Mouse (Mus musculus): ENCODE data around the gene Grin3b. TPM values are rescaled to one million over a fixed set of nuclear protein-coding genes. Genes with fewer than 3 reads are reported as not detected.
A peak's percentile ranks its signal among the peaks of the same experiment; 100 is the strongest.
"Not testable (repeated sequence)": the region's sequence is repeated elsewhere in the genome, so short reads cannot be mapped to it uniquely, and the experiment has no call there.

Grin3b gene
- total RNA-seq, 4 experiments from 2014 or later, result 0.23 to 0.30 (median 0.24) TPM

DNA sequence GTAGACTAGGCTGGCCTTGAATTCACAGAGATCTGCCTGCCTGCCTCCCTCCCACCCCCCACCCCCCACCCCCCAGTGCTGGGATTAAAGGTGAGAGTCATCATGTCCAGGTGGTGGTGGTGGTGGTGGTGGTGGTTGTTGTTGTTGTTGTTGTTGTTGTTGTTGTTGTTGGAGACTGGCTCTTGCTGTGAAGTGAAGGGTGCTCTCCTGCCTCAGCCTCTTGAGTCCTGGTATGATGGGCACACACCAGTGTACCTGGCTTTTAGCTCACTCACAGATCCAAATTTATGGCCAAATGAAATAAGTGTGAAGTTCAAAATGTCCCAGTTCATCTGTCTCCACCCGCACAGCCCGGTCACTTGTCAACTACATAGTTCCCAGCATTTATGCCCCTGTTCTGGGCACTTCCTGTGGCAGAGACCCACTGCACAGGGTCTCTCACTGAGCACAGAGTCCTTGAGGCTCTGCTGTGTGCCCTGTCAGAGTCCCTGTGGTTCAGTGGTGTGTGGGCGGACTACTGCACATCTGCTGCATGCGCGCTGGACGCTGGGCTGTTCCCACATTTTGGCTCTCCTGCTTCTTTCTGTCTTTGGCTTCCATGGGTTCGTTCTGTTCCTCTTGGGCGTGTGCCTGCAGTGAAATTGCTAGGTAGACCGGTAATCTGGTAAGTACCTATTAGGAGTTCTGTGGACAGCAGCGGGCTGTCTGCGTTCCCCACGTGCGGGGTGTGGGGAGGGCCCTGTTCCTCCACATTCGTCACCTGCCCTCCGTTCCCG, 35.5 kb upstream of the Grin3b start:
- no peak for DNase-seq (ENCODE audit: low spot score in 2 of 2)

DNA sequence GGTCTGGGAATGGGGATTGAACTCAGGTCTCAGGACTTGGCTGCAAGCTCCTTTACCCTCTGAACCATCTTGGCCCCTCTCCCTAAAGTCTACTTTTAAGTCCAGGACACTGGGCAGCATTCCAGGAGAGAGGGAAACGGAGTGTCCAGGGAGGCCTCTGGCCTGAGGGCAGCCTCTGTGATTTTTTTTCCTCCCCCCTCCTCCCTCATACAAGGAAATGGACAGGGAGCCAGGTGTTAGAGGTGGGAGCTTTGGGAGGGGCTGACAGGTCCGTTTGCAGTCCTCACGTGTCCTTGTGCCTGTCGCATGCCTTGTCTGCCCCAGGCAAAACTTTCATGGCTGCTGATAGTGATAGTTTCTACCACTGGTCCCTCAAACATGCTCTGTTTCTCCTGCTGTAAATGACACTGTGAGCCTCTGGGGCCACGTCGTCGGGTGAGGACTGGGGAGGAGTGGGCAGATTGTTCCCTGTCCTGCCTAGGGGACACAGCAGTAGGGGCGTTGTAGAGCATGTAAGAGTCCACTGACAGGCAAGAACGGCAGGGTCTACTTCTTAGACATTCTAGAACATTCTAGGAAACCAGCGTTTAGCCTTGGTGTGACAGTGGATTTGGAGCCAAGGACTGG, 34.1 kb upstream of the Grin3b start:
- DNase-seq (ENCODE audit: low spot score in 2 of 2), result no peak

DNA sequence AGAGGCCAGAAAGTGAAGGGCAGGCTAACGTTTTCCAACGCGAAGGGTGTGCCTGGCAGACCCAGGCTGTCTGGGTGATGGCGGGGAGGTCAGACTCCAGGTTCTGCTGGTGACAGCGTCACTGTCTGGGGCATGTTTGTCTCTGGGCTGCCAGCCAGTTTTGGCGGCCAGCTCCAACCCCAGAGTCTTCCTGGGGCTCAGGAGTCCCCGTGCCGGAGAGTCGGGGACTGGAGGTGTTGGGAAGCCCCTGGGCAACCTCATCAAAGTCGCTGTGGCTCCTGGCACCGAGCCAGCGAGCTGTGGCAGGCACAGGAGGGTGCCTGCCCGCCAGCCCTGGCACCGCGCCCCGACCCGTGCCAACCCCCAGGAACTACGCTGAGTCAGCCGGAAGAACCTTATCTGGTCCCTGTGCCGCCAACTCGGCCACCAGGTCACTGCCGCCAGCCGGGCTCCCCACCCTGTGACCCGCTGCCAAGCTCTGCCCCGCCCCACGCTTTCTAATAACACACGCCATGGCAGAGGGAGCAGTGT, 33.5 kb upstream of the Grin3b start:
- DNase-seq (ENCODE audit: low spot score in 2 of 2), result no peak

DNA sequence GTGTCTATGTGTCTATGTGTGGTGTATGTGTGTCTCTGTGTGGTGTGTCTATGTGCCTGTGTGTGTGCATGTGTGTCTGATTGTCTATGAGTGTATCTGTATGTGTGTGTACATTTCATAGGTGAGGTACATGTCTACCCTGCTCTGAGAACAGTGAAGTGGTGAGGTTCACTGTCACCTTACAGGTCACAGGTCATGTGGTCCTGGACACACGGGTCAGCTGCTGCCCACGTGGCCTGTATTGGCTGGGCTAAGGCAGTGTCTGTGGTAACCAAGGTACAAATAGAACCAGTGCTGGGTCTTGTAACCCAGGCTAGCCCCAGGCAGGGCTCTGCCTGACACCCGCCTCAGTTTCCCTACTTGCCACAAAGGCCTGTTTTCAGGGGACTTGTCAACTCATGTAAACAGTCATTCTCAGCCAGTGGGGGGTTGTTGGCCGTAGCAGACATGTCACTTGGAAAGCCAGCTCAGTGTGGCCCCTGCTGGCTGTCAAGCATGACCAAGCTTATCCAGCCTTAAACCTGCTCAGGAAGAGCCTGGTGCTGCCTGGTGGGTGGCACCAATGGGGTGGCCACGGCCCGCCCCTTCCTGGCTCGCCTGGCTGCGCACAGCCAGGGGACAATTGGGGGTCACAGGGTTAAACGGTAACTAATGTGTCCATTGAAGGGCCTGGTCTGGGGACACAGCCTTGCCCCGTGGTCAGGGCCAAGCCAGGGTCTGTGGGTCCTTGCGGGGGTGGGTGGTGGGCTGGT, 32.6 kb upstream of the Grin3b start:
- no peak for DNase-seq (ENCODE audit: low spot score in 2 of 2)

DNA sequence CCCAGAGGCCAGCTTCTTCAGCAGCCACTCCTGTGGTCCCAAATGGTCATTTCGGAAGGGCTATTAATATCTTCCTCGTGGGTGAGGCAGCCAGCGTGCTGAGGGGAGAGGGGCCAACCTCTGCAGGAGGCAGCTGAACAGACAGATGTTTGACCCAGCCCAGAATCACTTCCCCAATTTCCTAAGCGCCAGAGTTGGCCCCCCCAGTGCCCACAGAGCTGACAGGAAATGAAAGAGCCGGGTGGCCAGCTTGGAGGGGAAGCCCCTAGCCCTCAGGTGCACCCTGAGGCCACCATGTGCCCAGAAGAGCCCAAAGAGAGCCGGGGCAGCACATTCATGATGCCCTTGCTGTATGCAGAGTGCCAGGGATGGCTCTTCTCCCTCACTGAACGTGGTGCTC, 29.8 kb upstream of the Grin3b start:
- no peak for DNase-seq (ENCODE audit: low spot score in 2 of 2)

DNA sequence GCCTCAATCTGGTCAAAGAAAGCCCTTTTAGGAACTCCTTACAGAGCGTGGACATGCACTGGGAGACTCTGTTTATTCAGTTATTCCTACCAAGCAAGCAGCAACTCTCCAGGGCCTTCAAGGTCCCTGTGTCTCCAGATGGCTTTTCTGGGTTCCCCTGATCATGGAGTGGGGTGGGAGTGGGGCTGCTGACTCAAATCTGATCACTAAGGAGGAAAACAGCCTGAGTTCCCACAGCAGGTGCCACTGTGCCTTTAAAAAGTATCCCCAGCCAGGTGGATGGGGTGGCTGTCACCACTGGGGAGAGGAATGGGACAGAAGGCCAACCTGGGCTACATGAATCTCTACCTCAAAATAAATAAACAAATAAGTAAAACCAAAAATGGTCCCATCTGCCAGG, 27.5 kb upstream of the Grin3b start:
- DNase-seq (ENCODE audit: low spot score in 2 of 2), result no peak

DNA sequence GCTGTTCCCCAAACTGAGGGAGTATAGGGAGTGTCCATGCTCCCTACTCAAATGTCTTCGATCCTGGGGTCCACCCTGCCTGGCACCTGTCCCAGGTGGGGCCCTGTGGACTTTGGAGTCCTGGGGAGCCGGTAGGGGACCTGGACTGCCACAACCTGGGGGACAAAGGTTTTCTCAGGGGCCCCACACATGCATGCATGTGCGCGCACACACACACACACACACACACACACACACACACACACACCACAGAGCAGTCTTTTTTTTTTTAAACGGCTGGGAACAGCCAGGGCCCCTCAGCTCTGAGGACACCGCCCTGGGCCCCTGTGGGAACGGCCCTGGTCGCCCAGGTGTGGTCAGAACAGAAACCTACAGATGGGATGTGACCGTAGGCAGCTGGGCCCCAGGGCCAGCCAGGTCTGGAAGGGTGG, 27.0 kb upstream of the Grin3b start:
- no peak for DNase-seq (ENCODE audit: low spot score in 2 of 2)

DNA sequence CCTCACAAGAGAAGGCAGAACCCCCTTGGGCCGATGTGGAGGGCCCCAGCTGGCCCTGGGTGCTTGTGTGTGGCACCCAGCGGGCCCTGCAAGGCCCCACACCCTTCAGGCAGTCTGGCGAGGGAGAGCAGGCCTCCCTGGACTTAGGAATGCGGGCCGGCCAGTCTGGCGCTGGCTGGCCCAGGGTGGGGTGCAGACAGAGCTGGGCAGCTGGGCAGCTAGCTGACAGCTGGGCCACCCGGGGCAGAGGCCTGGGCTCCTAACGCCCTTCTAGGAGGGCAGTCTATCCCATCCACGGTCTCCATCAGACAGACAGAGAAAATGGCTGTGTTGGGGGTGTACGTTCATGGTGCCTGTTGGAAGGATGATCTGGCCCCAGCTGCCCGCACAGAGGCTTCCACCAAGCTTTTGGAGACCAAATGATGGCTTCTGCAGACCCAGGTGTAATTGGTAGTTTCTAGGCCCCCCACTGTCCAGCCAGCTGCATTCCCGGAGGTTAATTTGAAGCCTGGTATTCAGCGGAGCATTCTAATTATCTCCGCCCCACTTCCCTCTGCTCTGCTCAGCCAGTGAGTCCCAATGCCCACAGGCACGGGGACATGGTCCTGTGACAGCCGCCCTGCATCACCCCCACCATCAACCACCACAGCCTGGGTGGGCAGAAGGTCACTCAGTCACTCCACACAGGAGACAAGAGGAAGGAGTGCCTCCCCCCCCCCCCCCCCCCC, 24.8 kb upstream of the Grin3b start:
- DNase-seq (ENCODE audit: low spot score in 2 of 2), result no peak

DNA sequence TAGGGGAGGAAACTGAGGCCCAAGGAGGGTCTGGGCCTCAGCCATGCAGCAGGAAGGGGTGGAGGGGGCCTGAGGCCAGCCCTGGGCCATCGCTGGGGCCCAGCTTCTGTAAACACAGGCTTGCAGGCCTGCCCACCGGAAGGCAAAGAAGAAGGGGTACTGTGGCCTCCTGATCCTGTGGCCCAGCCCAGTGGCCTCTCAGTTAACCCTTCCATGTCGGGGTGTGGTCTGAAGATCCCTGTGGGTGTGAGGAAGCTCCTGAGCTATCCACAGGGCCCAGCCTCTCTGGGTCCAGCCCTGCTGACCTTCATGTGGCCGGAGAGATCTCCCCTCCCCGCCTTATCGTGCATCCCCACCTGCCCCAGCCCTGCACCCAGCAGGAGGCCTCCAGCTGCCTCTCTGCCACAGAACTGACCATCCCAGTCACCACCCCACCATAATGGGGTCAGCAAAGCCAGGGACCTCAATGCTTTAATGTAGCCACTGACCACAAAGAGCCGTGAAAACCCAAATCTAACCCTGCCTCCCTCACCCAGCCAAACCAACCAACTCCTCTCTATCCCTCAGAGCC, 23.7 kb upstream of the Grin3b start:
- no peak for DNase-seq (ENCODE audit: low spot score in 2 of 2)

DNA sequence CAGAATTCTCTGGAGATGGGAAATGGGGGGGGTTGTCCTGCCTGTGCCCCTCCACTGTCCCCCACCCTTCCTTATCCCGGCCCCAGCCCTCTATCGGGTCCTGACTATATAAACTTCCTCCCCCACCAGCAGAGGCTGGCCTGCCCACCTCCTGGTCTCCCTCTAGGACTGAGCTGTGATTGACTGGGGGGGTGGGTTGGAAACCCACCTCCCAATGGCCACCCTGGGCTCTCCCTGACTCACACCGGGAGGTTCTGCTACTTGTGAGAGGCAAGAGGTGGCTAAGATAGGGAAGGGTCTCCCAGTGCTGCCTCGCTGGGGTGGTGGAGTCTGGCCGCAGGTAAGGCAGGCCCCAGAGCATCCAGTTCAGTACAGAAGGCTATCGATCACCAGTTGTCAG, 23.0 kb upstream of the Grin3b start:
- DNase-seq (ENCODE audit: low spot score in 2 of 2), result no peak

DNA sequence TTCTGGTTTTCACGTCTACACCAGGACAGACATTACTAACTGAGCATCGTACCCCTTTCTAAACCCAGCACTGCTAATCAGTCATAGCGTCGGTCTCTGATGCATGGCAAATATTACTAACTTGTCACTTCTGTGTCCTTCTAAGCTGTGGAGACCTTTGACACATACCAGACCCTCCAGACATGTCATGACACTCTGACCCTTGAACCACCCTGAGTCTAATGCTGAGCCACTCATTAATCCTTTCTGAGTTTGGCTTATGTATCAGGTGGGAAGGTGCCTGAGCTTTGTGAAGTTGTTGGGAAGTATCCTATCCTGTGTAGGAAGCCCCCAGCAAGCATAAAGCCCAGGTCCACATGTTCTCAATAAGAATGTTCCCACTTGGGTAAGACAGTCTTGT, 20.6 kb upstream of the Grin3b start:
- DNase-seq (ENCODE audit: low spot score in 2 of 2), result no peak

DNA sequence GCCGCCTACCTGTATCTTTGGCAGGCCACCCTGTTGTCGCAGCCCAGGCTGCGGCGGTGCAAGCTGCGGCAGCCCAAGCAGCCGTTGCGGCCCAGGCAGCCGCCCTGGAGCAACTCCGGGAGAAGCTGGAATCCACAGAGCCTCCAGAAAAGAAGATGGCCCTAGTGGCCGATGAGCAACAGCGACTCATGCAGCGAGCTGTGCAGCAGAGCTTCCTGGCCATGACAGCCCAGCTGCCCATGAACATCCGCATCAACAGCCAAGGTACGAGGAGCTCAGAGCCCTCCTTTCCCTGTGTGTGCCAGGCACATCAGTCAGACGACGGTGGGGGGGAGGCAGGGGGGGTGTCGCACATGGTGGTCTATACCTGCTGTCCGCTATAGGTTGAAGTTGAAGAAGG, 19.9 kb upstream of the Grin3b start:
- DNase-seq (ENCODE audit: low spot score in 2 of 2), result no peak

DNA sequence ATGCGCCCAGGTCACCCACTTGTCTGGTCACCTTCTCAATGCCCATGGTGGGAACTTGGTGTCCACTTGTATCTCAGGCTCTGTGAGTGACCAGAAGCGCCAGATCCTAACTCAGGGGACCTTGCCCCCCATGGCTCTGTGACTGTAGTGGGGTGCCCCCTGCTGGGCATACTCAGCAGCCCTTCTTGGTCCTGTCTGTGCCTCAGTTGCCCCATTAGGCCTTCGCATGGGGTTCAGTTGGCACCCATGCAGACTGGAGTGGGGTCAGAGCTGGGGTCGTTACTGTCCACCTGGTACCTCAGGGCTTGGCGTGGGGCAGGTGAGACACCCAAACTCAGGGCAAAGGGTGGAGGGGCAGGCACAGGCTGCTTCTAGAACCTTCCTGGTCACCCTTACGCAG, 16.6 kb upstream of the Grin3b start:
- no peak for DNase-seq (ENCODE audit: low spot score in 2 of 2)

DNA sequence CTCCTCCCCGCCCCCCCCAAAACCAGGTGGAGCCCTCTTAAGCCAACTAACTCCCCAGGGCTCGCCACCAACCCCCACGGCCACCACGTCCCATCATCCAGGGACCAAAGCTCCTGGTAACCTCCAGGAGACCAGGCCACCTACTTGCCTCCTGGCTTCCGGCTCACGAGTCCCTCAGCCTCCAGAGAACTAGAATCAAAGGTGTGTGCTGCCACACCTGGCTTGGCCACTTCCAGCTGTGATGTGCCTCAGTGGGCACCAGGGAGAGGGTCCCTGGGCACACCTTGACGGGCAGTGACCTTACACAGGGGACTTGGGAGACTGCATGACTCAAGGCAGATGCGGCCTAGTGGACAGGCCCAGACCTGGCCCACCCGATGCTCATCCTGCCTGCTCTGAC, 14.8 kb upstream of the Grin3b start:
- DNase-seq (ENCODE audit: low spot score in 2 of 2), result no peak

DNA sequence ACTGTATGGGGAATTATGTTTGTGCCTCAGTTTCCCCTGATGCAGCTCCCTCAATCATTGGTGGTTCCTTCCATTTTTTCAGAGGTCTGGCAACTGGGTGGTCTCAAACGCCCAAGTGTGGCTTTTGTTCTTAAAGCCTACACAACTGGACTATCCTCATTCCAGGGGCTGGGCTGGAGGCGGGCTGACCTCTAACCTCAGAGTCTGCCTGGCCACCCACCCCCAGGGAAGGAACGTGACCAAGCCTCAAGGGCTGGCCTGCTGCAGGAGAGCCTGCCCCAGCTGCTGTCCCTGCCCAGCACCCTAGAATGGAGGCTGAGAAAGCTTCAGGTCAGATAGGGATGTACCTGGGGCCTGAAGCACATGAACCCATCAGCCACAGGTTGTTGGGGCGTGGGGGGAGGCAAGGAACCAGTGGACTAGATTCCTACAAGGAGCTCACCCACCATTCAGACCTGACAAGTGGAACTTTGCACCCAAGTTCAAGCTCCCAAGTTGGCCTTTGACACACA, 13.8 kb upstream of the Grin3b start:
- DNase-seq (ENCODE audit: low spot score in 2 of 2), result no peak

DNA sequence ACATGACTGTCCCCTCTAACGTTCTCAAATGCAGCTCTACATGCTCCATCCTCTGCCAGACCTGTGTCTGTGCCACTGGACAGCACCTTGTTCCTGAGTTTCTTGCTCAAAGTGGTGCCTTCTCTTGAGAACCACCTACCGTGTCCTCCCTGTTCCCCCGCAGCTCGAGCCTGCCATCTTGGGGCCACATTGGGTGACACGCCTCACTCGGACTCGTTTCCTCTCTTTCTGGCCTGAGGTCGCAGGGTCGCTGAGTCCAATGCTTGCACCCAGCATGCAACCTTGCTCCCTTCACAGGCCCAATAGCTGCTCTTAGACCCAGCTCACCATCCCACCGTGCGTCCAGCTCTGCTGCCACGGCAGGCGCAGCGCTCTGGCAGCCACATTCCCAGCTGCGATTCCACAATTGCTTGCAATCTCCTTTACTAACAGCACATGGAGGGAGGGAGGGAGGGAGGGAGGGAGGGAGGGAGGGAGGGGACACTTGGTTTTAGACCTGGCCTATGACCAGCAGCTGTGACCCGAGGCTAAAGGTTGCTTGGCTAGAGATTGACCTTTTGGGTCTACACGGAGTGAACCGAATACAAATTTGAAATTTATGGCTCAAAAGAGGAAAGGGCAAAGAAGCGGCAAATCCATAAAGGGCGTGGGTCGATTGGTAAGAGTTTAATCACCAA, 12.2 kb upstream of the Grin3b start:
- DNase-seq (ENCODE audit: low spot score in 2 of 2), result peak in 1 of 2 experiments; percentile 70

DNA sequence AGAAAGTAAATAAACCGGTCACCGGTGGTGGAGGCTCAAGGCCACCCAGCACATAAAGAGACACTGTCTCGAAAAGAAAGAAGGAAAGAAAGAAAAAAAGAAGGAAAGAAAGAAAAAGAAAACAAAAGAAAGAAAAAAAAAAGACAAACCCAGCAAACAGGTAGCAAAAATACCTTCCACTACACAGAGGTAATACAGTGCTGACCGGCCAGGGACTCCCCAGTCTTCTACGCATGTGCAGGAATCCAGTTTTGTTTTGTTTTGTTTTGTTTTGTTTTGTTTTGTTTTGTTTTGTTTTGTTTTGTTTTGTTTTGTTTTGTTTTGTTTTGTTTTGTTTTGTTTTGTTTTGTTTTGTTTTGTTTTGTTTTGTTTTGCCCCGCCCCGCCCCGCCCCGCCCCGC, 11.1 kb upstream of the Grin3b start:
- not testable (repeated sequence) for DNase-seq (ENCODE audit: low spot score in 2 of 2)

DNA sequence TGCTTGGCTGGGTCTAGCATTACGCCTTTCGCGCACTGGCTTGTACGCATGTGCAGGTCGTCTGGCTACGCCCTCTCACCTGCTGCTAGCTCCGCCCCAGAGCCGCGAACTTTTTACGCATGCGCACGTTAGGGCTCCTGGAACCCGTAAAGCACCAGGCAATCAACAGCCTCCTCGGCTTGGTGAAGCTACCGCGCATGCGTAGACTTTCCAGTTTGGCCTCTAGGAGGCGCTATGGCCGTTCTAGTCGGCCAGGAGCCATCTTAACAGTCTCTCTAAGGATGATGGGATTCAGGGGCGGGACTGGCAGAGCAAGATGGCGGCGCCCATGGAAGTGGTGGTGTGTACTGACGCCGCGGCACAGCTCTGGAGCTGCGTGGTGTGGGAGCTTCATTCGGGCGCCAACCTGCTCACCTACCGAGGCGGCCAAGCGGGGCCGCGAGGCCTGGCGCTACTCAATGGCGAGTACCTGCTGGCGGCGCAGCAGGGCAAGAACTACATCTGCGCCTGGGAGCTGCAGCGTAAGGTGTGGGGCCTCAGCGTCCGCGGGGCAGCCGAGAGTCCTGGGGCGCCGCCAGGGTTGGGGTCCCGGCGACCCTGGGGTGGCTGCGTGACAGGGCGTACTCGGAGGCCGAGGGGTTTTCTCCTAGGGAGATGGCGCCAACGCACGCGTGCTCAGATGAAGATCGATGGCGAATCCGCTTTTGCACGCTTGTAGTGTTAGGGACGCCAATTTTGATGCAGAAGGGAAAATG, 10.5 kb upstream of the Grin3b start, which contains the start of gene Wdr18:
TSS of gene Wdr18 (plus strand) at position 306 of the 755 bp plus-strand sequence.
- DNase-seq (ENCODE audit: low spot score in 2 of 2), result peak; percentile 99

DNA sequence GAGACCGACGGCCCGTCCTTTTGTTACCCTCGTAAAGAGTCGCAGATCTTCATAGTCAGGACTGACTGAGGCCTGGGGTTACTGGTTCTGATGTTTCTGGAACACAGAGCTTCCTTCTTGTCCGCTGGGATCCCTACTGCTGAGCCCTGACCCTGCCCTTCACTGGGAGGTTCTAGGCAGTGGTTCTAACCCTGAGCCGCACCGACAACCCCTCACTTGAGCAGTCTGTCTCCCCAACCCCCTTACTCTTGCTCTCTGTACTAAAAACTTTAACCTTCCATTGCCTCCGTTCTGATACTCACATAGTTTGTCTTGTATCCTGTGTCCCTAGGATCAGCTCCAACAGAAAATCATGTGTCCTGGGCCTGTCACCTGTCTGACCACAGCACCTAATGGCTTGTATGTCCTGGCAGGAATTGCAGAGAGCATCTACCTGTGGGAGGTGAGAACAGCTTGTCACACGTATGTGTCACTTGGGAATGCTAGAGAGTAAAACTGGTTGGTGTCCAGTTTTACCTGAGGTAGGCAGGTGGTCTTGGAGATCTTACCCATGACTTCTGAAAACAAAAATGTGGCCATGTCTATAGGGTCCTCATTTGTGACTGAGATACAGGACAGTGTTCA, 9.7 kb upstream of the Grin3b start:
- no peak for DNase-seq (ENCODE audit: low spot score in 2 of 2)
